Mouse (Mus musculus) cortical plate, adult 2 months (tissue): ENCODE measurements around the gene Olfr16.

ENCODE experiments used
- CTCF ChIP-seq: fragments of 200-500 bp; IDR thresholded peaks from 2 replicates; pipeline ENCODE4 v1.5.1; 2011; ENCODE audit warnings: mild to moderate bottlenecking, control low read depth, low read length; ENCODE audit not compliant: insufficient read depth; ENCODE audit errors: extremely low read depth
- POLR2A ChIP-seq: fragments of 200-500 bp; IDR thresholded peaks from 2 replicates; pipeline ENCODE4 v1.6.1; 2011; ENCODE audit warnings: mild to moderate bottlenecking, low read length, control low read depth; ENCODE audit not compliant: insufficient read depth; ENCODE audit errors: extremely low read depth

DNA sequence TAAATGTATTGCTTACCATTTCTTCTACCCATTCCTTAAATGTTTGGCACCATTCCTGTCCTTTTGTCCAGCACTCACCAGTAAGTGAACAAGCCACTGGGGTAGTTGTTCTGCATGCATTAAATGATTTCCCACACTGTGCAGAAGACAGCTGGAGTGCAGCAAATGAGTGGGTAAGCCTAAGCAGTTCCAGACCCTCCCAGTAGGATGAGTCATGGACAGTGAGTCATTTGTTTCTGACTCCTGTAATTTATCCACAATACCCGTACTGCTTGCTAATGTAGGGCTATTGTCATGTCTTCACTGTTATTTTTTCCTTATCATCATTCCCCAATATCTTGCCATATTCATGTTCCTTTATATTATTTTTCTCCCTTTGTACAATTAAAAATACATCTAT is 10.2 kb downstream of the Olfr16 start:
- TF ChIP-seq CTCF (no peak), POLR2A (no peak)
